ENCODE assay signal across 10 mouse cellular contexts in the genomic region with DNA sequence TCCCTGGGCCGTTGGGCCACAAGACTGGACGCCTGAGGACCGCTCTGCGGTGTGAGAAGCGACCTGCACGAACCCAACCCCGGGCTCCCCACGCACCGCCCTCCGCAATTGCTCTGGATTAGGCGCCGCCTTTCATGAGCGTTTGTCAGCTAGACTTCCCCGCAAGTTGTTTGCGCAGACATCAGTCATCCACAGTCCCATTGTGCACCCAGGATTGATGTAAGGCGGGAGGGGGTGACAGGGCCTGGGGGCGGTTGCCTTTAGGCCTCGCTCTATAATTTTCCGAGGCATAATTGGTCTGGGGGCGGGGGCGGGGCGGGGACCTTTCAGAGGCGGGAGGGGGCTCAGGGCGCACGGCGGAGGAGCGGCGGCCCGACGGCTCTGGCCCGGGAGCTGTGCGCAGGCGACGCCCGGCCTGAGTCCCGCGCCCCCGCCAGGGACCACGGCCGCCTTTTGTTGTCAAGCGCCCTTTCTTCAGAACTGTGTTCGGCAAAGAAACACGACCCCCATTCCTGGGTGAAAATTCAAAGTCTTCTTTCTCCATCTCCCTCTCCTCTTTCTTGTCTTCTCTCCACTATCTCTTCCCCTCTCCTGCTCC. TPM values are rescaled to one million over a fixed set of nuclear protein-coding genes. Genes with fewer than 3 reads are reported as not detected.
DNase-seq lines count a peak whose midpoint lies in the region; ATAC-seq and TF ChIP-seq lines count a peak whose summit lies in the region.
"Had no signal": no experiment of that assay in that cellular context is flagged by ENCODE, and none has a peak within 500 bp of the region (broad histone marks: within the 10 kb centered on the region; RNA-seq: fewer than 3 reads in every experiment).

A gene (plus strand): TSS at position 193 of the 598 bp plus-strand sequence.

- TF ChIP-seq CTCF in heart, adult 2 months (IDR thresholded peaks at IDR 0.05), result no peak
- no peak for TF ChIP-seq CTCF in brain, embryonic 14.5 days (IDR thresholded peaks at IDR 0.05; ENCODE audit: borderline replicate concordance, extremely low read depth, insufficient read depth, insufficient read length)

- ATAC-seq in heart, embryonic 16.5 days (replicated peaks; ENCODE audit: extremely low read depth, insufficient read depth, low FRiP score), result no peak
- 0 out of 2 replicates have a peak, but pooled peaks have one; percentile 23 for ATAC-seq in hindbrain, embryonic 15.5 days (ENCODE audit: low FRiP score, low read depth)
- no peak for ATAC-seq in midbrain, embryonic 16.5 days

- peaks cover 6% of the 10 kb centered on the region; the same call in 1 of the 2 replicates for H3K4me1 ChIP-seq in heart, embryonic 16.5 days (ENCODE audit: control insufficient read depth, insufficient read depth, low read length)
- H3K4me1 ChIP-seq in heart, adult 2 months (ENCODE audit: control insufficient read depth, insufficient read depth, low read length), result no peaks in the 10 kb centered on the region
- peaks cover 21% of the 10 kb centered on the region for H3K4me1 ChIP-seq in hindbrain, embryonic 15.5 days (replicated peaks)
- H3K4me1 ChIP-seq in midbrain, embryonic 16.5 days (ENCODE audit: control insufficient read depth, insufficient read depth, low read length), result peaks cover 10% of the 10 kb centered on the region

- H3K27me3 ChIP-seq in heart, embryonic 16.5 days (ENCODE audit: control insufficient read depth, insufficient read depth, low read length), result peaks cover 73% of the 10 kb centered on the region
- peaks cover 9% of the 10 kb centered on the region for H3K27me3 ChIP-seq in heart, adult 2 months (ENCODE audit: control insufficient read depth, insufficient read depth, low read length)
- H3K27me3 ChIP-seq in hindbrain, embryonic 15.5 days, result peaks cover 67% of the 10 kb centered on the region
- H3K27me3 ChIP-seq in midbrain, embryonic 16.5 days (ENCODE audit: control insufficient read depth, insufficient read depth, low read depth, low read length), result peaks cover 61% of the 10 kb centered on the region

- WGBS in heart, embryonic 16.5 days, result 2% methylated on average over 42 of the region's 43 CpGs
- WGBS in heart, adult 2 months, result 5% methylated on average over 41 of the region's 43 CpGs
- under 1% methylated on average over 43 of the region's 43 CpGs for WGBS in hindbrain, embryonic 15.5 days
- 1% methylated on average over 39 of the region's 43 CpGs for WGBS in midbrain, embryonic 16.5 days

- H3K27ac ChIP-seq in heart, embryonic 16.5 days (ENCODE audit: low read length), result no peak within 1 kb of the TSS
- no peak within 1 kb of the TSS for H3K27ac ChIP-seq in heart, adult 2 months
- H3K27ac ChIP-seq in hindbrain, embryonic 15.5 days (replicated peaks), result peak within 1 kb of the TSS; percentile 25
- no peak within 1 kb of the TSS for H3K27ac ChIP-seq in midbrain, embryonic 16.5 days (ENCODE audit: low read length)

- TF ChIP-seq EP300 in heart, adult 2 months (IDR thresholded peaks at IDR 0.05; ENCODE audit: insufficient read depth, low read depth, low read length), result no peak

- no peak for TF ChIP-seq POLR2A in heart, adult 2 months (IDR thresholded peaks at IDR 0.05; ENCODE audit: insufficient read depth, low read depth, low read length)
- no peak for TF ChIP-seq POLR2A in brain, embryonic 14.5 days (IDR thresholded peaks at IDR 0.05; ENCODE audit: borderline replicate concordance, extremely low read depth, insufficient read depth, insufficient read length, poor library complexity, severe bottlenecking)

- no peaks in the 10 kb centered on the region for H3K36me3 ChIP-seq in heart, embryonic 16.5 days (ENCODE audit: control insufficient read depth, insufficient read depth)
- no peaks in the 10 kb centered on the region for H3K36me3 ChIP-seq in heart, adult 2 months (ENCODE audit: control insufficient read depth, insufficient read depth, low read length)
- H3K36me3 ChIP-seq in hindbrain, embryonic 15.5 days, result no peaks in the 10 kb centered on the region
- H3K36me3 ChIP-seq in midbrain, embryonic 16.5 days (ENCODE audit: control insufficient read depth, insufficient read depth, low read length), result no peaks in the 10 kb centered on the region

- no peak for DNase-seq in heart, adult 2 months
- peak; percentile 60 for DNase-seq in brain, embryonic 14.5 days (ENCODE audit: low read depth)
- no peak for DNase-seq in ovary, adult 18-20 months (ENCODE audit: low spot score)
- no peak for DNase-seq in gastrocnemius, postnatal 36 days
- no peak for DNase-seq in layer of hippocampus, postnatal 25 days (ENCODE audit: extremely low spot score in 1 of 2, low spot score in 1 of 2)
- DNase-seq: cerebellum, adult 11-12 months had no signal

- no peaks in the 10 kb centered on the region for H3K9me3 ChIP-seq in heart, embryonic 16.5 days (replicated peaks; ENCODE audit: control insufficient read depth, low read length)
- H3K9me3 ChIP-seq in hindbrain, embryonic 15.5 days, result no peaks in the 10 kb centered on the region
- H3K9me3 ChIP-seq in midbrain, embryonic 16.5 days (replicated peaks; ENCODE audit: control insufficient read depth, low read length, poor library complexity, severe bottlenecking), result no peaks in the 10 kb centered on the region

- intact Hi-C loops in heart, adult 2 months (cut with DNase I), result no loop called here
- intact Hi-C loops in gastrocnemius, postnatal 36 days (cut with DNase I), result no loop called here

- no peak within 1 kb of the TSS; the same call in 1 of the 2 replicates for H3K9ac ChIP-seq in heart, embryonic 16.5 days (ENCODE audit: low read length)
- no peak within 1 kb of the TSS for H3K9ac ChIP-seq in heart, adult 2 months (ENCODE audit: low read depth, low read length)
- H3K9ac ChIP-seq in hindbrain, embryonic 15.5 days, result peak within 1 kb of the TSS; percentile 43
- H3K9ac ChIP-seq in midbrain, embryonic 16.5 days (ENCODE audit: low read depth, low read length), result peak within 1 kb of the TSS; percentile 5

- peak within 1 kb of the TSS; percentile 58 for H3K4me2 ChIP-seq in heart, embryonic 16.5 days (ENCODE audit: low read depth, low read length)
- peak within 1 kb of the TSS; percentile 80 for H3K4me2 ChIP-seq in hindbrain, embryonic 15.5 days
- H3K4me2 ChIP-seq in midbrain, embryonic 16.5 days (ENCODE audit: low read length), result peak within 1 kb of the TSS; percentile 67

- H3K79me2 ChIP-seq in heart, adult 2 months (replicated peaks; ENCODE audit: control insufficient read depth, insufficient read depth, low read length), result no peaks in the 10 kb centered on the region

- peak within 1 kb of the TSS; percentile 51 for H3K4me3 ChIP-seq in heart, embryonic 16.5 days (ENCODE audit: low read length)
- H3K4me3 ChIP-seq in heart, adult 2 months, result no peak within 1 kb of the TSS
- peak within 1 kb of the TSS; percentile 48 for H3K4me3 ChIP-seq in hindbrain, embryonic 15.5 days
- peak within 1 kb of the TSS; percentile 42 for H3K4me3 ChIP-seq in midbrain, embryonic 16.5 days (ENCODE audit: low read depth, low read length)

RNA-seq across cellular contexts. Expression of the gene that starts here (rescaled TPM):
- 0.20 and 0.79 TPM in 2 replicates for polyA plus RNA-seq in heart, embryonic 16.5 days (2015; fragmentation: Nextera tagmentation; extraction: Ambion mirVana)
- not detected for total RNA-seq in heart, adult 2 months (2021)
- polyA plus RNA-seq in heart, adult 2 months (2012; rRNA removed), result not detected in 2 replicates
- polyA plus RNA-seq in brain, embryonic 14.5 days (2012; rRNA removed), result 8.6 and 15.4 TPM in 2 replicates
- 18.4 and 35.8 TPM in 2 replicates for polyA plus RNA-seq in hindbrain, embryonic 15.5 days (2015; fragmentation: Nextera tagmentation; extraction: Ambion mirVana)
- 1.4 and 2.0 TPM in 2 replicates for polyA plus RNA-seq in midbrain, embryonic 16.5 days (2015; fragmentation: Nextera tagmentation; extraction: Ambion mirVana)
- not detected for total RNA-seq in gastrocnemius, postnatal 36 days (2021)
- not detected for total RNA-seq in layer of hippocampus, postnatal 25 days (2021)
- total RNA-seq: CH12.LX had no signal

Comparison
In these comparisons a context has a peak if more than half of its experiments do, and no peak if none do; other contexts are left out.
1. H3K9ac ChIP-seq: peak in hindbrain, embryonic 15.5 days (single experiment) and midbrain, embryonic 16.5 days (single experiment); none in heart, embryonic 16.5 days (single experiment) and heart, adult 2 months (single experiment).
2. Peak in every context shown above with its lines, with median percentiles within 50 percentile points of each other: H3K4me2 ChIP-seq.